Mouse (Mus musculus): ENCODE measurements around the gene Adamtsl1.

Adamtsl1 gene

DNA sequence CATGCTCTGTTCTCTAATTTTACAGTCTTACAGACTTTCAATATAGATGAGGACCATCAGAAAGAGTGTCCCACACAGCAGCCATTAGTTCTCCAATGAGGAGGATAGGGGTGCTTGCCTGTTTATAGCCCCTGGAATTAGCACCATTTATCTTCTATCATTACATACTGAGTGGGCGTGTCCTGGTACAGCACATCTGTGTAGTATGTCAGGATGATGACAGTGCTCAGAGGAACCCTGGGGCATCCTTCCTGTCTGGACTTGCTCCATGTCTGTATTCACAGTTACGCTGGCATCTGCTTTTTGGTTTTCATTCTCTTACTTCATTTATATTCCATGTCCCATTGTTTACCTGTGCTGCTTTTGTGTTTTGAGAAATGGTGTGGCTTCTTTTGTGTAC is 304.5 kb downstream of the Adamtsl1 start:
- no peak for DNase-seq

DNA sequence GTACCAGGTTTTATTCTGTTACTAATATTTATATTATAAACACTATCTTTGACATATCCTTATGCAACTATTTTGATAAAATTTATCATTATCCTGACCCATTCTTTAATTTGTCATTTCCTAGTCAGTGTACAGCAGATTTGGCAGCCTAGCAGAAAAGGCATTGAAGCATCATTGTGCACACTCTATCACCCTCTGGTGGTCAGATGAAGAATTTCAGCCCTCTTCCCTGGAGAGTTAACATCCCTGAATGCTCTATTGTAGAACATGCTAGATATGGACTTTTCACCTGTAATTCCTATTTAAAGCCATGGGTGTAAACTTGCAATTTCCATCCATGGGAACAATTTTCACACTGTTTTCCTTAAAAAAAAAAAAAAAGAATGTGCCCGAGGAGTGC is 305.2 kb downstream of the Adamtsl1 start:
- DNase-seq = peak; percentile 5

DNA sequence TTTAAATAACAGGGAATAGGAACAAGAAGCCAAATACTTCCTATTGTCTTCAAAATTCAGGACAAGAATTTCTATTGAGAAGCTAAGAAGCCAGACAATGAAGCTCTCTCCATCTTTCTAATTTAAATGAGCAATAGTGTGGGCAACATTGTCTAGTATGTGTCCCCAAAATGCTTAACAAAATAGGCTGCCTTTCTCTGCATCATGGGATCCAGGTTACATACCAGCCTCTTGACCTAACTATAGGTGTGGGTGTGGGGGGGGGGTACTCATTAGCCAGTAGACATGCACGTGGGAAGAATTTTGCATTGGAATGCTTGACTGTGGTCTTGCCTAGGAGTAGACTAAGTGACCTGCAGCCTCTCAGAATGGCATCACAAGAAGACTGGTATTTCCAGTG is 305.9 kb downstream of the Adamtsl1 start:
- DNase-seq = no peak

DNA sequence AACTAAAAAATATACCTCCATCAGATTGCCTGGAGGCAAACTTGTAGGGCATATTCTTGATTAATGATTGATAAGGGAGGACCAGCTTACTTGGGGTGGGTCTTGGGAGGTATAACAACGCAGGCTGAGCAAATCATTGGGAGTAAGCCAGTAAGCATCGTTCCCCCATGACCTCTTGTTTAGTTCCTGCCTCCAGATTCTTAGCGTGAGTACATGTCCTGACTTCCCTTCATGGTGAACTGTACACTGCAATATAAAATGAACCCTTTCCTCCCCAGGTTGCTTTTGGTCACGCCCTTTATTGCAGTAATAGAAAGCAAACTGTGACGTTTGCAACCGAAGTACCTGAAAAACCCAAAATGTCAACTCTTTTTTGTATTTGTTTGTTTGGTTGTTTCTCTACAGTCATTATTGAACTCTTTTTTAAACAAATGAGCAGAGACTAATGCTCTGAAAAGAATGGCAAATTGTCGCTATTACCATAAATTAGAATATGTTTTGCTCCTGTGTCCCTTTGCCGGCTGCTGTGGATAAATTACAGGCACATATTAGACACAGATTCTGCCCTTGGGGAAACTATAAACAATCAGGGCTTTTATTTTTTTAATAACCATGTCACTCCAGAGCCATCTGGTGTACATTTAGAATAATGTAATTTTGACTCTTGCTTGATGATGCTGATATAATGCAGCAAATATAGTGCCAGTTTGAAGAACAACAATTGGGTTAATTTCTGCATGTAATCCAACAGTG is 310.2 kb downstream of the Adamtsl1 start:
- no peak for DNase-seq

DNA sequence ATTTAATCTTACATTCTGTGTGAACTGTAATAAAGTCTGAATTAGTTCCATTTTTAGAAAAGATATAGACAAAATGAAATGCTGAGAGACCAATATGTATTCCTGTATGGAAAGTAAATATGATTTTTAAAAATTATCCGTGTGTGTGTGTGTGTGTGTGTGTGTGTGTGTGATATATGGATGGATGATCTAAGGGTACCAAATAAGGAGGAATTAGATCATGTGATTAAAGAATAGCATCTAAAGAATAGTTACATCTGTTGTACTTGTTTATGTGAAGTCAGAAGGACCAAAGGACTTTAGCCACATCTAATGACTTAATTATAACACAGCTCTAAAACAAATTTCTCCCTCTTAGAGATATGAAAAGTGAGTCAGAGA is 310.7 kb downstream of the Adamtsl1 start:
- DNase-seq = no peak

DNA sequence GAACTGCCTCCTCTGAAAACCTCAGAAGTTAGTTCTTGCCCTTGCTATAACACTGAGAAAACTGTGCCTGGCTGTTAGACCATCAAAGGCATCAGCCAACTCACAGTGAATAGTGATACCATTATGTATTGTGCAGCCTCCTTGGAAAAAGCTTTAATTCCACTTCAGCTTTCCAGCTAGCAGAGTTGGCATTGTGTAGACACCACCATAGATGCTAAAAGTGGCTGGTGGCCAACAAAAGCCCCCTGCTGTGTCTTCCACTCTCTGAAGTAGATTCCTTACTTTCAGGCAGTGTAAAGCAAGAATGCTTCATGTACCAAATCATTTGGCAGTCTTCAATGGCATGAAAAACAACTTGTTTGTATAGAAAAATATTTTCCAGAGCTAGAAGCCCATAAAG is 323.1 kb downstream of the Adamtsl1 start:
- no peak for DNase-seq

DNA sequence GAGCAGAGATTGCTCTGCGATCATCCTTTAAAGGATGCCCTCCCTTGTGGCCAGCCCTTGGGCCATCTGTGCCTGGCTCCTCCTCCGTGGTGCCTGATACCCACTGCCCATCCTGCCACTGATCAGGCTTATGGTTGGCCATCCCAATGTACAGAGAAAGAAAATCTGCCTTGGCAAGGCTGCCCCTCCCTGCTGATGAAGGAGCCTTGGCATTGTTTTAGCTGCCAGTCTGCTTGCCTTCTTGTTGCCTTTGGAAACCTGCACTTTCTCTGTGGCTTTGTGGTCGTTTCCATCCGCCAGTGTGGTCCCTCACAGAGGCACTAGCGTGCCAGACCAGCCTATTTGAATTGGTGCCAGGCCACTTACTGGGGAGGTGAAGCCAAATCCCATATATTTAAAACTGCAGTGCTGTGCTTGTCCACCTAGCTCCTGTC is 323.6 kb downstream of the Adamtsl1 start:
- DNase-seq = no peak

DNA sequence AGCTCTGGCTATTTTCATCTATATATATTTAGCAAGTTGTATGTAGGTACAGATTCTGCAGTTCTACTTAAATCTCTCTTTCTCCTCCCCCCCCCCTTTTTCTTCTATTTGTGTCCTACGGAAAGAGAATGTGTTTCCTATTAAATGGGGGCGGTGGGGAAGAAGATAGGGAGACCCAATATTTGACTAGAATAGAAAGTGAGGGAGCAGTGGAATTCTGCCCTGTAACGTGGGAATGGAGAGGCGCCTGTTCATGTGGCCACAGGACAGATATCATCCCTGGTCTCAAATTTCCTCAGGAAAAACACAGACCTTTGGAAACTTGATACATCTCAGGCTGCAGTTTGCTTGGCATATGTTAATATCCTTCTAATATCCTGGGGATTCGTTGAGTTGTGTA is 324.1 kb downstream of the Adamtsl1 start:
- DNase-seq = no peak

DNA sequence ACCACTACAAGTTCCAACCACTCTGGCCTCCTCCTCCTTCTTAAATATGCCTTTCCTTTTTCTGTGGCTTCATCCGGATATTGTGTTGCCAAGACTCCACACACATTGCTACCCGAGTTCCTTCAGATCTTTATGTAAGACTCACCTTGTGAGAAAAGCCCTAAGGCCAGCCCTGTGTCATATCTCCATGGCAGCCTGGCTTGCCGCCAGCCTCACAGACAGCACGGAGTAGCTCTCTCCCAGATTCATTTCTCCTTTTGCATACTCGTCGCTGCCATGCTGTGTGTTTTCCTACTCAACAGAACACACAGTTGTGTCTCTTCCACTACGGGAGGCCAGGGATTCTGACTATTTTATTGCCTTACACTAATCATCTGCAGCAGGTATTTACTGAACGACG is 328.1 kb downstream of the Adamtsl1 start:
- DNase-seq = no peak

DNA sequence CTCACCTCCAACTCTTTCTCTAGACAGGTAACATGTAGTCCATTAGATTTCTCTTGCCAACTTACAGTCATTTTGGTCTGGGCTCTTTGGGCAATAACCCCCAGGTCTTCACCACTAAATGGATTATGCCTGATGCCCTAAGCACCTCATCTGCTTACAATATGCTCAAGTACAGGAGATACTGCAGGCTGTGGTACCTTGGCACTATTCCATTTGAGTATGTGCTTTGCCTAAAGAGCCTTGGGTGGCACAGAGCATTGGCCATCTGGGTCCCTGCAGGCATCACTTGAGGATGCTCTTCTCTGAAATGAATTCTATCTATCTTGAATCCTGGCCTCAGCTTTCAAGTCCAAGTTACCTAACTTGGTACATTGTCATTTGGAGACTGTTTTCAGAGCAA is 330.4 kb downstream of the Adamtsl1 start:
- no peak for DNase-seq

DNA sequence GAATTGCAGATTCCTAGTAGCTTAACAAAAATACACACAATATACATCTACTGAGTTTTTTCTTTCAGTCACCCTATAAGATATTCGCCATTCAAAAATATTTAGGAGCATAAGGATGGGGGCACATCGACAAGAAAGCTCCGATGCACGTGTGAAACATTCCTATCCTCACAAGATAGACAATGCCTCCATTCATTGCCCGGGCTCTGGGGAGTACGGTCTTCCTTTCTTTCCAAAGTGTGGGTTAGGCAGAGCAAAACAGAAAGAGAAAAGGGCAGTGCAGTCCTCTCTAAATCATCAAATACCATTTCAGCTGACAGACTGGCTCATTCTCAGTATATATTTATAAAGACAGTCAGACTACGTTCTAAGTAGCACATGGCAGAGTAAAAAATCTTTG is 332.0 kb downstream of the Adamtsl1 start:
- DNase-seq = no peak

DNA sequence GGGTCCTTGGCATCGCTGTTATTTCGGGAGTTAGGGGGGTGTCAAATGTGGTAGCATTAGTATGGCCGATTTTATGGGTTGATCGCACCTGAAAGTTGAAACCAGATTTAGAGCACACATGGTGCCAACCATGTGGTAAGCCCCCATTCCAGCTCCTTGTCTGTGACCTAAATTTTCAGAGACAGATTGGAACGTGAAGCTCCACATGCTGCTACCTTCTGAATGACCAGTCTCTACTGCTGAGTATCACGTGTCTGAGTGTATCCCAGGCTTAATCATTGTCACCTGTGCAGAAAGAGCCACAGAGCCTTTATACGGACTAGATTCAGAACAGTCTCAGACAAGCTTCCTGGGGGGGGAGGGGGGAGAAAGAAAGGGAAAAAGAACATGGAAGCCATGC is 339.4 kb downstream of the Adamtsl1 start:
- no peak for DNase-seq

DNA sequence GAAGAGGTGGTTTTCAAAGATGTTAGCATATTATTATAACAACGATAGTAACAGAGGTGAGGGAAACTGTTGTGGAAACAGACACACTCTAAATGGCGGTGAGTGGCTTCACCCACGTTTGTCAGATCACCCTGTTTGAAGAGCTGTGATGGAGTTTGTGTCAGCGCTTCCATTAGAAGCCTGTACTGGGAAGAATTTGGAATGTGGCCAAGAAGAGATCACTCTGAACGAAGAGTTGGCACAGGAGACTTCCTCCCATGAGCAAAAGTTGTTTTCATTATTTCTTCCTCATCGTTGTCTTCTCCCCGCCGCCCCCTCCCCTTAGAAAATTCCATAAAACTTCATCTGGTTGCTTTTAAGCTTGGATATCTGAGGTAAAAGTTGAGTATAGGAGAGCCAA is 340.5 kb downstream of the Adamtsl1 start:
- no peak for DNase-seq

DNA sequence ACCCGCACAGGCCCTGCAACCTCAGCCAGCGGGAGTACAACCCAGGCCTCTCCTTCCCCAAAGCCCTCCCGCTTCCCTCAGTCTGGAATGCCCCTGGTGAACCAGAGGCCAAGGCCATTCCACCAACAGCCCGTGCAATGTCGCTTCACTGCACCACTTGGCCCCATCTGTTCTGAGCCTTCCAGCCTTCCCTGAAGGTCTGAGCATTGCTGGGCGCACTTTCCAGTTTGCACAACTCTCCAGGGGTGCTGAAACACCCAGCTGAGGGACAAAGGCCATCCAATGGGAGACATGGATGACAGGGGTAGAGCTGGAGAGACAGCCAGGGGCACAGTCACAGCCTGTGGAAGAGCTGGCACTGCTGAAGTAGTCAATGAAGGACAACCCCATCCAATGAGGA is 365.4 kb downstream of the Adamtsl1 start:
- DNase-seq = no peak

DNA sequence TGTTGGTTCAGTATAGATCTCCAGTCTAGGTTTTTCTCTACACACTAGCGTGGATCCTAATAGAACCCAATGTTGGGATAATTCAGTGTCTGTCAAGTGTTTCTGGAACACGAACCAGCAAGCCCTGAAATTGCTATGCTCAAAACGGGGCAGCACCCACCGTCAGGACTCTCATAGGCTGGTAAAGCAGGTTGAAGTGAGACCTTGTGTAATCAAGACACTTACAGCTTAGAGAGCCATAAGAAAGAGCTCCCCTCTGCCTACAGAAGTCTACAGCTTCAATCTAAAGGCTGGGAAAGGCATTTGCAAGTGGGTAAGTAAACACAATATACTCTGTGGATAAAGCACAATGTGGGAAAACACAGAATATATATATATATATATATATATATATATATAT is 367.3 kb downstream of the Adamtsl1 start:
- DNase-seq = no peak

DNA sequence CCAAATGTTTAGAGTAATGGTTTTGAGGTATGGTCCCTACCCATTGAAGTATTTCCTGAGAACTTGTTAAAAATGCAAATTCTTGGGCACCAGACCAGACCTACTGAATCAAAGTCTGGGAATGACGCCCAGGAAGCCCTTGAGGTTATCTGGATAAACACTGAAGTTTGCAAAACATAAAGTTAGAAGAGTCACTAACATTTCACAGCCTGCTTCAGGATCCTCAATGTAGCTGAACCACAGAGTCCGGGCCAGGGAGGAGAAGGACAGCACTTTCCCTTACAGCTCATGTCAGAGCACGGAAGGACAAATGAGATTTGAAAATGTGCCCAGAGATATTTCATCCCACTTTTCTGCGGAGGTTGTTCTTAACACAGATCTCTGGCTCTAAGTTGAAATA is 370.1 kb downstream of the Adamtsl1 start:
- no peak for DNase-seq

DNA sequence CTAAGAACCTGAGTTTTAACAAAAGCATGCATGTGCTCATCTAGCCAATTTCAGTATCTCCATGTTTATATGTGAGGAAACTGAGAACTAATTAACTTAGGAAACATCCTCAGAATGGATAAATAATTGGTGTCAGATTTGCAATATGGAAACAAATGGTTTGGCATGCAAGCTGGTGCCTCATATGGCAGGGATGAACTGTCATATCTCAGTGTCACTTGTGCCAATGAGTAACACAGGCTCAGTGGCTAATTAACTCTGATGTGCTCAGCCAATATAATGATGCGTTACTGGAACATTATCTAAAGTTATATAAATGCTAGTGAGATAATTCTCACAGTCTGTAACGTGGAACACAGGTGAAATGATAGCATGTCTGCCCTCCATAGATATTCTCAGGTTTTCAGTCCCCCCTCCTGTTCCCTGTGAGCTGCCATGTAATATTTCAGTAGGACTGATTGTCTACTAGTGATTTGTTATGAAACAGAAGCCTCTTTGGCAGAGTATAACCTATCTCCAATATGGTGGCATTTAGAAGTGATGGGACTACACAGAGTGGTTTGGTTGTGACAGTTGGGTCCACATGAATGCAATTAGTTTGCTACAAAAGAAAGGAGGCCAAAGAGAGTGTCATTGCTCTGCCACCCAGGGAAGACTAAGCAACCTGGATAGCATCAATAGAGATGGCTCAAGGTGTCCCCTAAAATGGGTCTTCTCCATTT is 376.1 kb downstream of the Adamtsl1 start:
- DNase-seq = no peak

DNA sequence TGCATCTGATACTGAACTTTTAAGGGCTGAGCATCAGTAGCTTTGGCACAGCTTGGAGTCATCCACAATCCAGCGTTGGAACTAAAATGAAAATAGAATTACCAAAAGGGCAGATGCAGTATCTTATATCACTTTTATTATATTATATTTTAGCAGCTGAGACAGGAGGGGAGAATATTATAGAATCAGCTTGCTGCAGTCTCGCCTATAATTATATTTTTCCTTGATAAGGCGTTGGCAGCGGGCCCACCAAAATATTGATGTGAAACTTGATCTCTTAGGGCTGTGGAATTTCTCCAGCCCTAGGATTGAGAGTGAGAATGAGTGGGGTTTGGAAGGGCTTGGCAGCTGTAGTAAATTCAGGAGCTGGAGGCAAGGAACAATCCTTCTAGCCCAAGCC is 387.3 kb downstream of the Adamtsl1 start:
- DNase-seq = no peak

DNA sequence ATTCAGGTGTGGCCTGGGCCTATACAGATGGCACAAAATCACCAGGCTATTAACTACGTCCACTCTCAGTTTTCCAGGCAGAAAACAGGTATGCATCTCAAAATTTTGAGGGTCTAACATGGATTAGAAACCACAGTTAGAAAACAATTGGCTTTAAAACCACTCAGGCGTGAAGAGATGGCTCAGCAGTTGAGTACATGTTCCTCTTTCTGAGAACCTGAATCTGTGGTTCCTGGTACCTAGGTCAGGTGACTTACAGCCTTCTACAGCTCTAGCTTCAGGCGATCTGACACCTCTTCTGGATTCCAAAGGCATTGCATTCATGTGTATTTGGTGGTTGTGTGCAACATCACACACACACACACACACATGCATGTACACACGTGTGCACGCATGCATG is 390.2 kb downstream of the Adamtsl1 start:
- no peak for DNase-seq

DNA sequence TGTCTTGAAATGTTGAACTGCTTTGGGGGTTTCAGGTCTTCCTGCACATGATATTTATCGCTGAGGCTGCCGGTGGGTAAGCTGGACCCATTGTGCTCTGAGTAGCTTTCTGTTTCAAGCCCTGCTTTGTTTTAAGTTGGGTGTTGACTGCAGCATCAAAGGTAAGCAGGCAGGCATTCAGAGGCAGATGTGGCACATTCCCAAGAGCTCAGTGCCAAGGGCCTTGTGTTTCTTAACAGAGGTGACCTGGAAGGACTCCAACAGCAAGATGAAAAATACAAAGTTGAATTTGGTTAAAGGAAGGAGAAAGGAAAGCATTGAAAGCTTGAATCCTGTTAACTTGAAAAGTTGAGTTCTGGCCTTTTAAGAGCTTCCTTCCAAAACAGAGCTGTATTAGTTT is 402.1 kb downstream of the Adamtsl1 start:
- DNase-seq = no peak

DNA sequence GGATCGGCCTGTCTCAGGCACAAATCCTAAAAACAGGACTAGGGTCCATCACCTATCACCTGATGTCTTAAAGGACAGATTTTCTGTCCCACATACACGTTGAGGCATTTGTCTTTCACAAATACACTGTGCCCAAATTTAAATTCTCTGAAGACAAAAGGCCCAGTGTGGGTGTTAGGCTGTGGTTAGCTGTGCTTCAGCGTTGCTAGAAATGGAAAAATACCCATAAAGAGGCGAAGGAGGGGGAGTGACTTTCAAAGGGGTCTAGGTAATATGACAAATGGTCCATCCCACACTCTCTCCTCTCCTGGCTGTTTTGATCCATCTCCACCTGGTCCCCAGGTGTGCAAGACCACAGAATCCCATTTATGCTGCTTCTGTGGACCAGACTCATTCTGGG is 404.4 kb downstream of the Adamtsl1 start:
- DNase-seq = no peak

DNA sequence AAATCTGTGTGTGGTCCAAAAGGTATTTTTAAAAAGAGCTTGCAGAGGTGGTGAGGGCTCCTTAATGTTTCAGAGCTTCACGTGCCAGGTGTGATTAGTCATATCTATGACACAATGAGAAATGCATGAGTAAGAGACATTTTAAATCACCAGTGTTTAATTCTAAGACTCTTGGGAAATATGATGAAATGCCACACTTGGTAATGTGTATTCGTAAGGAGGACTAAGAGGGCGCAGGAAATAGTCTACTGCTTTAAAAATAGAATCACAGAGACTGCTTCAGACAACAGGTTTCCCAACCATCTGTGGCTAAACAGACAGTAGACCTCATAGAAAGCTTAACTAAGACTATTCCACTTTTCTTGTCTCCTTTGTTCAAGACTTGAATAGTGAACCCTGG is 406.5 kb downstream of the Adamtsl1 start:
- no peak for DNase-seq

DNA sequence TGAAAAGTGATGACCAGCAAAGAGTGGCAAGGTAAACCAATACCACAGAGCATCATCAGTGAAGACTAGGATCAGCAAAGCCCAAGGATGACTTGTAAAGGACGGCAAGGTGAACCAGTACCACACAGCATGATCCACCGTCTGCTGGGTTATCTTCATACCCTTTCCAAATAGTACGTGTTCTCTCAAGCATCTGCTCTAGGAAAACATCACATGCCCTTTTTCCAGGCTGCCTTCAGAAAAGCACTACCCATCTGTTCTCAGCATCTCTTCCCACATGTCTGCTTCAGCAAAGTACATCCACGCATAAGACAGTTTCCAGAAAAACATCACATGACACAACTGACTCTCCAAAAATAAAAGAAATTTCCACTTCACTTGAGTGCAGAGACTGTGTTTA is 408.8 kb downstream of the Adamtsl1 start:
- DNase-seq = no peak

DNA sequence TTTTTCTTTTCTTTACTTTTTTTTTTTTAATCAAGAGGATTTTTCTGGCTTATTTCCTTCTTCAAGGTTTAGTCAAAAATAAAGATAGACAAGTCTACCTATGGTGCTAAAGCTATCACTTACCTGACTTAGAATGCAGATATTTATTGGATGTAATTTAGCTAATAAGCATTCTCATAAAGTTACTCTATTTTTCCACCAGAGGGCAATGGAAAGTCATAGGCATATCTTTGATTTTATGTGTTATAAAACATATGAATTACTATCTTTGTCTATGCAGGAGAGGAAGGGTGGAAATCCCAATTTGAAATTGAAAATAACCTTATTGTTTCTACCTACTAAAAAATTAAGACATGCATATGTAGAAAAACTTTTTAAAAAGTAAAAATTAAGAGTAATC is 418.2 kb downstream of the Adamtsl1 start:
- no peak for DNase-seq

DNA sequence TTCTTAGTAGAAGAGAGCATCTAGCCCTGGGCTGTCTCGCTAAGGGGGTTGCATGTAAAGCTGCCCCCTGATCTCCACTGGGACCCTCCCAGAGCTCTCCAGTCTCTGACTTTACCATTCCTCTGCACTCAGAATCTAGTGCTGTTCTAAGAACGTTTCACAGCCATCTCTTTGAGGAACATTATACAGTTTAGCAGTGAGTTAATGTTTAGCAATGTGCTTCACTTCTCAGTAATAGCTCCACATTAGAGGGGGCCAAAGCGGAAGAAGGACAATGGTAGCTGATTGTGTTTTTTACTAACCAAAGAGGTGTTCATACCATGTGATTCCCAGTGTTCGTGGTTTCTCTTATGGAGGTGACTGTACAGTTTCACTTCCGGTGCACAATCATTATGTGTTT is 425.5 kb downstream of the Adamtsl1 start:
- no peak for DNase-seq
